In the genomic region with DNA sequence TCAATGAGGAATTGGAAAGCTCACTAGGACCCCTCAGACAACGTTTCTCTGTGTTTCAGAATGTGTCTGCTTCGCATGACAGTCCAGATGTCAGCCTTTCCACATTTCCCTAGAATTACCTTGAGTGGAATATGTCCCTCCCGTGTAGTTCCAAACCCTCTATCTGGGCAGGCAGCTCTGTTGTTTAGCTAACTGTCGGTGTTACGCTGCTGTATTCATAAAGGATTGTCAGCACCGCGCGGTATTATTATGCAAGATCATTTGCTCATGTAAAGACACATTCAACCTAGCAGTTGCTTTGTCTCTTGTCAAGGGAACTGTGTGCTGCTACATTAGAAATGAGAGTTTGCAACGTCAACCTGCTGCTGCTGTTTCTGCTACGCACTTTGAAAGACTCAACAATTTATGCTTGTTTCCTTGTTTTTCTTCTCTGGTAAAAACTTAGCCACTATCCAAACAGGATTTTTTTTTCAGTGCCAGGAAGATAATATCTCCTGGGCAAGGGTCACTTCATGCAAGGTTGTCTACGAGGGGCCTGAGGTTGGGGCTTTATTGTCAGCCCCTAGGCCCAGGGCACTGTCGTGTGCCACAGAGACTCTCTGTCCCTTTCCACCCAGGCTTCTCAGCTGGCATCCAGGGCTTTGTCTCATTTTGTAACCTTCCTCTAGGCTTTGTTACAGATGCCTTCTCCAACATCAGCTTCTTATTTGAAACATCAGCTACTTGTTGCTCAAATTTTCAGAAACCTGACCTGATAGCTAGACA, we compare ENCODE assay signal across 31 mouse cellular contexts.
DNase-seq lines count a peak whose midpoint lies in the region; ATAC-seq and TF ChIP-seq lines count a peak whose summit lies in the region.
"Had no signal": no experiment of that assay in that cellular context is flagged by ENCODE, and none has a peak within 500 bp of the region (broad histone marks: within the 10 kb centered on the region; RNA-seq: fewer than 3 reads in every experiment).

No protein-coding gene starts in this region.

- no peaks in the 10 kb centered on the region for H3K27me3 ChIP-seq in forebrain, embryonic 11.5 days (ENCODE audit: control insufficient read depth, insufficient read depth, low read length)
- H3K27me3 ChIP-seq in forebrain, embryonic 10.5 days (ENCODE audit: poor library complexity, severe bottlenecking), result no peaks in the 10 kb centered on the region
- H3K27me3 ChIP-seq in midbrain, embryonic 13.5 days, result peaks cover 48% of the 10 kb centered on the region
- H3K27me3 ChIP-seq in midbrain, postnatal 0 days (ENCODE audit: insufficient read depth, low read length), result no peaks in the 10 kb centered on the region
- no peaks in the 10 kb centered on the region for H3K27me3 ChIP-seq in forebrain, postnatal 0 days (ENCODE audit: insufficient read depth, low read length)
- H3K27me3 ChIP-seq: CH12.LX; heart, embryonic 15.5 days; intestine, embryonic 15.5 days; neural tube, embryonic 15.5 days had no signal

- WGBS in forebrain, embryonic 11.5 days, result 55% methylated on average over 12 of the region's 12 CpGs
- WGBS in forebrain, embryonic 10.5 days, result 77% methylated on average over 12 of the region's 12 CpGs
- 44% methylated on average over 12 of the region's 12 CpGs for WGBS in midbrain, embryonic 13.5 days
- WGBS in midbrain, postnatal 0 days, result 35% methylated on average over 12 of the region's 12 CpGs
- 19% methylated on average over 12 of the region's 12 CpGs for WGBS in forebrain, postnatal 0 days

- no peaks in the 10 kb centered on the region for H3K36me3 ChIP-seq in forebrain, embryonic 11.5 days (ENCODE audit: control insufficient read depth, insufficient read depth, low read length)
- no peaks in the 10 kb centered on the region for H3K36me3 ChIP-seq in forebrain, embryonic 10.5 days (replicated peaks)
- no peaks in the 10 kb centered on the region for H3K36me3 ChIP-seq in midbrain, embryonic 13.5 days
- no peaks in the 10 kb centered on the region for H3K36me3 ChIP-seq in midbrain, postnatal 0 days (ENCODE audit: insufficient read depth, low read length)
- no peaks in the 10 kb centered on the region for H3K36me3 ChIP-seq in forebrain, postnatal 0 days (ENCODE audit: insufficient read depth)
- H3K36me3 ChIP-seq: heart, embryonic 10.5 days; heart, embryonic 15.5 days; hindbrain, embryonic 12.5 days; intestine, embryonic 15.5 days; neural tube, embryonic 15.5 days had no signal

- H3K9ac ChIP-seq in forebrain, embryonic 11.5 days (ENCODE audit: low read length), result 0 out of 2 replicates have a peak overlapping the region, but pooled peaks have one; percentile 8
- 0 out of 2 replicates have a peak overlapping the region, but pooled peaks have one; percentile 6 for H3K9ac ChIP-seq in midbrain, embryonic 13.5 days (replicated peaks)
- no peak overlapping the region for H3K9ac ChIP-seq in midbrain, postnatal 0 days (replicated peaks; ENCODE audit: low read length, poor library complexity, severe bottlenecking)
- H3K9ac ChIP-seq in forebrain, postnatal 0 days, result no peak overlapping the region
- H3K9ac ChIP-seq: heart, embryonic 15.5 days; hindbrain, embryonic 12.5 days; intestine, embryonic 15.5 days; liver, embryonic 14.5 days; neural tube, embryonic 15.5 days had no signal

- no peak overlapping the region for H3K27ac ChIP-seq in forebrain, embryonic 11.5 days (ENCODE audit: low read depth, low read length)
- no peak overlapping the region for H3K27ac ChIP-seq in forebrain, embryonic 10.5 days
- no peak overlapping the region for H3K27ac ChIP-seq in midbrain, embryonic 13.5 days
- H3K27ac ChIP-seq in midbrain, postnatal 0 days (ENCODE audit: low read depth, low read length), result no peak overlapping the region
- peak overlapping the region; percentile 50 for H3K27ac ChIP-seq in forebrain, postnatal 0 days (ENCODE audit: low read depth, low read length)
- H3K27ac ChIP-seq: heart, embryonic 10.5 days; heart, embryonic 15.5 days; hindbrain, embryonic 12.5 days; hindbrain, postnatal 0 days; intestine, embryonic 15.5 days; liver, embryonic 14.5 days; macrophage; neural tube, embryonic 15.5 days; stomach, postnatal 0 days had no signal

- H3K4me1 ChIP-seq in forebrain, embryonic 11.5 days (replicated peaks; ENCODE audit: control insufficient read depth, insufficient read depth, low read length), result no peaks in the 10 kb centered on the region; the same call in 1 of the 2 replicates
- H3K4me1 ChIP-seq in forebrain, embryonic 10.5 days, result peaks cover 8% of the 10 kb centered on the region
- H3K4me1 ChIP-seq in midbrain, embryonic 13.5 days (replicated peaks), result 0 out of 2 replicates have a peak, but pooled peaks cover 6% of the 10 kb centered on the region
- no peaks in the 10 kb centered on the region for H3K4me1 ChIP-seq in midbrain, postnatal 0 days (ENCODE audit: insufficient read depth, low read length)
- H3K4me1 ChIP-seq in forebrain, postnatal 0 days (ENCODE audit: insufficient read depth), result peaks cover 3% of the 10 kb centered on the region; the same call in 1 of the 2 replicates
- H3K4me1 ChIP-seq: heart, embryonic 10.5 days; heart, embryonic 15.5 days; intestine, embryonic 15.5 days; neural tube, embryonic 15.5 days had no signal

- no peak for TF ChIP-seq CTCF in midbrain, postnatal 0 days (IDR thresholded peaks at IDR 0.05)
- no peak for TF ChIP-seq CTCF in forebrain, postnatal 0 days (IDR thresholded peaks at IDR 0.05; ENCODE audit: low read depth)

- no peak overlapping the region for H3K4me3 ChIP-seq in forebrain, embryonic 11.5 days (ENCODE audit: low read depth, low read length)
- H3K4me3 ChIP-seq in forebrain, embryonic 10.5 days, result no peak overlapping the region
- H3K4me3 ChIP-seq in midbrain, embryonic 13.5 days (replicated peaks), result no peak overlapping the region
- no peak overlapping the region for H3K4me3 ChIP-seq in midbrain, postnatal 0 days (ENCODE audit: low read depth, low read length)
- H3K4me3 ChIP-seq in forebrain, postnatal 0 days (ENCODE audit: low read depth, low read length), result no peak overlapping the region
- H3K4me3 ChIP-seq: heart, embryonic 10.5 days; heart, embryonic 15.5 days; hindbrain, embryonic 12.5 days; intestine, embryonic 15.5 days; neural tube, embryonic 15.5 days had no signal

- no peak for DNase-seq in forebrain, embryonic 11.5 days (ENCODE audit: low spot score)
- no peak for DNase-seq in forebrain, embryonic 10.5 days (ENCODE audit: extremely low spot score, low spot score)
- DNase-seq in midbrain, postnatal 0 days (ENCODE audit: low spot score), result no peak
- peak; percentile 67 for DNase-seq in forebrain, postnatal 0 days
- no peak for DNase-seq in spleen, postnatal 4 days (ENCODE audit: low spot score in 2 of 2)
- no peak for DNase-seq in thymus, adult 18-20 months
- no peak for DNase-seq in Muller cell, postnatal 12 days (ENCODE audit: inconsistent ontology term)
- DNase-seq: adrenal gland, postnatal 25 days; cerebellum, adult 8-10 months; cerebellum, postnatal 25 days; gastrocnemius, postnatal 10 days; kidney, adult 9 months; kidney, postnatal 10 days; layer of hippocampus, adult 9-11 months; liver; lung, adult 2 months; lung, postnatal 10 days; retina, postnatal 1 day; right cerebral cortex, postnatal 25 days; thymus, postnatal 4 days had no signal

- H3K4me2 ChIP-seq in forebrain, embryonic 11.5 days (ENCODE audit: low read depth, low read length, severe bottlenecking), result no peak overlapping the region
- no peak overlapping the region for H3K4me2 ChIP-seq in midbrain, embryonic 13.5 days (replicated peaks)
- no peak overlapping the region for H3K4me2 ChIP-seq in midbrain, postnatal 0 days (ENCODE audit: low read depth, low read length, poor library complexity, severe bottlenecking)
- H3K4me2 ChIP-seq in forebrain, postnatal 0 days (ENCODE audit: low read depth), result peak overlapping the region; percentile 15; the same call in 1 of the 2 replicates
- H3K4me2 ChIP-seq: heart, embryonic 15.5 days; hindbrain, embryonic 12.5 days; intestine, embryonic 15.5 days; neural tube, embryonic 15.5 days had no signal

- ATAC-seq in forebrain, embryonic 11.5 days (replicated peaks; ENCODE audit: low FRiP score), result no peak
- no peak for ATAC-seq in midbrain, embryonic 13.5 days
- ATAC-seq in midbrain, postnatal 0 days (ENCODE audit: low FRiP score), result no peak
- peak; percentile 93 for ATAC-seq in forebrain, postnatal 0 days
- ATAC-seq: hindbrain, postnatal 0 days; intestine, embryonic 15.5 days had no signal

- no peaks in the 10 kb centered on the region for H3K9me3 ChIP-seq in forebrain, embryonic 11.5 days (ENCODE audit: control insufficient read depth, low read length)
- no peaks in the 10 kb centered on the region for H3K9me3 ChIP-seq in forebrain, embryonic 10.5 days
- H3K9me3 ChIP-seq in midbrain, embryonic 13.5 days, result no peaks in the 10 kb centered on the region
- no peaks in the 10 kb centered on the region for H3K9me3 ChIP-seq in midbrain, postnatal 0 days (ENCODE audit: low read length)
- no peaks in the 10 kb centered on the region for H3K9me3 ChIP-seq in forebrain, postnatal 0 days (ENCODE audit: low read length)
- H3K9me3 ChIP-seq: heart, embryonic 10.5 days; heart, embryonic 15.5 days; hindbrain, embryonic 12.5 days; intestine, embryonic 15.5 days; neural tube, embryonic 15.5 days had no signal

Comparison
In these comparisons a context has a peak if more than half of its experiments do, and no peak if none do; other contexts are left out.
1. H3K9ac ChIP-seq: peak in forebrain, embryonic 11.5 days (single experiment) and midbrain, embryonic 13.5 days (single experiment); none in midbrain, postnatal 0 days (single experiment) and forebrain, postnatal 0 days (single experiment).